Mouse (Mus musculus): Measurements from ENCODE around the gene Adprhl2.

- no peak for TF ChIP-seq CTCF (IDR thresholded peaks at IDR 0.05; ENCODE audit: borderline replicate concordance, insufficient read depth, low read length)
- TF ChIP-seq POLR2A (IDR thresholded peaks at IDR 0.05; ENCODE audit: low read depth, low read length): no peak
Measured at GRCm38 (mm10) chr4:126275081-126275480, 46.4 kb downstream of the Adprhl2 start.
